Mouse (Mus musculus) neural tube, embryonic 12.5 days (tissue): ENCODE results near the gene Col12a1. TPM values are rescaled to one million over a fixed set of nuclear protein-coding genes. Genes with fewer than 3 reads are reported as not detected.
A peak's percentile ranks its signal among the peaks of the same experiment; 100 is the strongest.

Experiments
- ATAC-seq: fragments of 200-750 bp; cut with Nextera tagmentation; 2 replicates; pipeline ENCODE4 v1.8.0; 2017; ENCODE audit warnings: low read depth, mild to moderate bottlenecking, moderate TSS enrichment, moderate library complexity; ENCODE audit not compliant: low FRiP score
- H3K27ac ChIP-seq: fragments of 300-500 bp; sonication (generic); 2 replicates; pipeline ENCODE4 v1.5.1; 2016
- H3K27me3 ChIP-seq: fragments of 300-500 bp; sonication (generic); replicated peaks from 2 replicates; pipeline ENCODE4 v1.6.1; 2016; ENCODE audit warnings: mild to moderate bottlenecking
- H3K36me3 ChIP-seq: fragments of 300-500 bp; sonication (generic); 2 replicates; pipeline ENCODE4 v1.6.1; 2016; ENCODE audit warnings: mild to moderate bottlenecking
- H3K4me1 ChIP-seq: fragments of 300-500 bp; sonication (generic); 2 replicates; pipeline ENCODE4 v1.6.1; 2016
- H3K4me2 ChIP-seq: fragments of 300-500 bp; sonication (generic); replicated peaks from 2 replicates; pipeline ENCODE4 v1.6.1; 2016; ENCODE audit warnings: mild to moderate bottlenecking
- H3K4me3 ChIP-seq: fragments of 300-500 bp; sonication (generic); 2 replicates; pipeline ENCODE4 v1.5.1; 2016
- H3K9ac ChIP-seq: fragments of 300-500 bp; sonication (generic); 2 replicates; pipeline ENCODE4 v1.6.1; 2016; ENCODE audit warnings: mild to moderate bottlenecking
- H3K9me3 ChIP-seq: fragments of 300-500 bp; sonication (generic); 2 replicates; pipeline ENCODE4 v1.6.1; 2016; ENCODE audit warnings: mild to moderate bottlenecking
- WGBS: fragments of 180-500 bp; shearing (Covaris S2); methylation state at CpG from one replicate; pipeline ENCODE4 v1.1.7; 2016; 5-methylcytosine and 5-hydroxymethylcytosine counted together
- polyA plus RNA-seq: library from polyadenylated mRNA; unstranded; fragments of >200 nt; fragmentation: Nextera tagmentation; extraction: Ambion mirVana; gene quantifications from 2 replicates; pipeline ENCODE4 v1.2.1, GENCODE M21; 2016

Col12a1 gene
- polyA plus RNA-seq: 19.2 and 19.9 TPM in 2 replicates

GRCm38 (mm10) chr9:79718481-79719370 lies at the start of gene Col12a1:
Col12a1 (minus strand) TSS chr9:79718831.
- peaks cover 37% of the 10 kb centered on the region for H3K4me1 ChIP-seq
- peaks cover 28% of the 10 kb centered on the region for H3K27me3 ChIP-seq
- H3K9me3 ChIP-seq: no peaks in the 10 kb centered on the region
- peak within 1 kb of the TSS; percentile 54 for H3K4me3 ChIP-seq
- H3K4me2 ChIP-seq: peak within 1 kb of the TSS; percentile 97
- H3K27ac ChIP-seq: no peak within 1 kb of the TSS
- peak; percentile 63 for ATAC-seq
- H3K9ac ChIP-seq: peak within 1 kb of the TSS; percentile 69
- WGBS: under 1% methylated on average over 64 of the region's 64 CpGs
- H3K36me3 ChIP-seq: no peaks in the 10 kb centered on the region

DNA sequence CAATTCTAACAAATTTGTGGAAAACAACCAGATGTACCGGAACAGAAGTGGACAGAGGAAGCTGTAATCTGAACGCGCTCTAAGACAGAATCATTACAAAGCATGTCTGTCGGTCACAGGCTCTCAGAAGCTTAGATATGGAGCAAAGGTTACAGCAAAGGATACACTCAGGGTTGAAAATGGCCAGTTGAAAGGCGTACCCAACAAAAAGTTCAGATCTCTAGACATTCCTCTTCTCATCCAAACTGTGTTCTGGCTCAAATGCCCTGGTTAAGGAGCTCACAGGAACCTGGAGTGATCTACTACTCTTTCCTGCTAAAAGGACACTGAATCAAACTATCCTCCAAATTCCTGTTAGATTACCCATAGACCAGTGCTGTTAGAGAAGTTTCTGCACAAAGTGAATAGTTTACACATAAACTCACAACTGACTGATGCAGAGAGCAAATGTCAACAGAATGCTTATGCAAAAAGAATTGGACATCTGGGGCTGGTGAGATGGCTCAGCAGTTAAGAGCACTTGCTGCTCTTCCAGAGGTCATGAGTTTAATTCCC lies 48.4 kb upstream of the Col12a1 start:
- H3K4me2 ChIP-seq: no peak overlapping the region
- H3K4me1 ChIP-seq: no peaks in the 10 kb centered on the region
- WGBS: 92% methylated on average over 5 of the region's 5 CpGs
- no peak overlapping the region for H3K9ac ChIP-seq
- no peak for ATAC-seq
- no peak overlapping the region for H3K27ac ChIP-seq
- H3K9me3 ChIP-seq: no peaks in the 10 kb centered on the region
- H3K36me3 ChIP-seq: no peaks in the 10 kb centered on the region
- no peaks in the 10 kb centered on the region for H3K27me3 ChIP-seq
- H3K4me3 ChIP-seq: no peak overlapping the region

DNA sequence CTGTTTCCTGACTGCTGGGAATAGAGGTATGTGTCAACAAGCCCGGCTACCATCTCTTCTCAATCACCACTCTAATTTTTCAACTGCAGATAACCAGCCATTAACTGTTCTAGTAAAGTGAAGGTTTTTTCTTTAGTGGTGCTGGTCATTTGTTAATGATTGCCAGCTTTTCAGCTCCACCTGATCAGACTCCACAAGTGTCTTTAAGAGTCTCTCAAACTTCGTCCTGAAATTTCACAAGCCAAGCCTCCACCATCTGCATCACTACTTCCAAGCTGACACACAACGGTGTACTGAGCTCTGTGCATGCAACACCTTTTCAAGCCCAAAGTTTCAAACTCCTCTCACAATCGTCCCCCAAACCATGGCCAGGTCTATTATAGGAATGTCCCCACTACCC lies 46.7 kb upstream of the Col12a1 start:
- no peak overlapping the region for H3K9ac ChIP-seq

GRCm38 (mm10) chr9:79762519-79762918 lies 43.9 kb upstream of the Col12a1 start:
- 84% methylated on average over 6 of the region's 6 CpGs for WGBS
- H3K9me3 ChIP-seq: no peaks in the 10 kb centered on the region
- H3K4me1 ChIP-seq: peaks cover 5% of the 10 kb centered on the region; the same call in 1 of the 2 replicates
- 0 out of 2 replicates have a peak, but pooled peaks cover 3% of the 10 kb centered on the region for H3K36me3 ChIP-seq
- H3K4me2 ChIP-seq: no peak overlapping the region
- no peak overlapping the region for H3K9ac ChIP-seq
- no peak overlapping the region for H3K27ac ChIP-seq
- no peak overlapping the region for H3K4me3 ChIP-seq
- ATAC-seq: no peak
- H3K27me3 ChIP-seq: no peaks in the 10 kb centered on the region

More for the DNA sequence above, 46.7 kb upstream of the Col12a1 start:
- Histone ChIP-seq H3K4me1 (no peaks in the 10 kb centered on the region), H3K36me3 (no peaks in the 10 kb centered on the region), H3K27me3 (no peaks in the 10 kb centered on the region), H3K4me3 (no peak overlapping the region), H3K4me2 (no peak overlapping the region), H3K9me3 (no peaks in the 10 kb centered on the region), H3K27ac (no peak overlapping the region)
- 87% methylated on average over 4 of the region's 4 CpGs for WGBS
- ATAC-seq: no peak

DNA sequence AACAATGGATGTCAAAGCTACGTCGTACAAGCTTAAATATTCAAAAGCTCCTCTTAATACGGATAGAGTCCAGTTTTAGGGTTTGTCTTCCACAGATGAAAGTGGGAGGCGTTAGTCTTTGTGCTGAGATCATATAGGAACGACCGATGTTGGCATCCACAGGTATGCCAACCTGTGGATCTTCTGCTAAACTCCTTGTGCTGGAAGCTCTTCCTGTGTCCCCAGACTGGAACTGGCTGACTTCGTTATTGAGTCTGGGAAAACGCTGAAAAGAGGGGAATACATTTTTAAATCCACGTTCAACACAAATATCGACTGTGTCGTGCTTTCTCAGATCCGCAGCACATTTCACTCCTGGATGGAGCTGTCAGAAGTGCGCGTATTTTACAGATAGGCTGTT lies 41.4 kb upstream of the Col12a1 start:
- H3K27me3 ChIP-seq: no peaks in the 10 kb centered on the region
- H3K9me3 ChIP-seq: no peaks in the 10 kb centered on the region
- peak overlapping the region; percentile 72 for H3K4me2 ChIP-seq
- peaks cover 5% of the 10 kb centered on the region; the same call in 1 of the 2 replicates for H3K4me1 ChIP-seq
- 0 out of 2 replicates have a peak overlapping the region, but pooled peaks have one; percentile 23 for H3K27ac ChIP-seq
- peak overlapping the region; percentile 54 for H3K9ac ChIP-seq
- peak overlapping the region; percentile 74 for H3K4me3 ChIP-seq
- peak; percentile 42; the same call in 1 of the 2 replicates for ATAC-seq
- 11% methylated on average over 14 of the region's 14 CpGs for WGBS
- peaks cover 13% of the 10 kb centered on the region for H3K36me3 ChIP-seq

- WGBS: under 1% methylated on average over 49 of the region's 49 CpGs
- ATAC-seq: peak; percentile 100
- peak within 1 kb of the TSS; percentile 74 for H3K4me3 ChIP-seq
These were observed 40.9 kb upstream of the Col12a1 start, which contains the start of gene Cox7a2 for GRCm38 (mm10) chr9:79759385-79760005. Cox7a2 (minus strand) TSS chr9:79759878.

GRCm38 (mm10) chr9:79755311-79755710 lies 36.7 kb upstream of the Col12a1 start:
- no peak overlapping the region for H3K9ac ChIP-seq
- no peaks in the 10 kb centered on the region for H3K27me3 ChIP-seq
- WGBS: 94% methylated on average over 4 of the region's 4 CpGs
- no peak overlapping the region for H3K27ac ChIP-seq
- ATAC-seq: no peak
- no peak overlapping the region for H3K4me2 ChIP-seq
- H3K9me3 ChIP-seq: no peaks in the 10 kb centered on the region
- H3K36me3 ChIP-seq: peaks cover 39% of the 10 kb centered on the region
- peaks cover 5% of the 10 kb centered on the region; the same call in 1 of the 2 replicates for H3K4me1 ChIP-seq
- H3K4me3 ChIP-seq: no peak overlapping the region

More at GRCm38 (mm10) chr9:79759385-79760005, 40.9 kb upstream of the Col12a1 start, which contains the start of gene Cox7a2:
- Histone ChIP-seq H3K36me3 (peaks cover 16% of the 10 kb centered on the region), H3K9me3 (no peaks in the 10 kb centered on the region), H3K27ac (peak within 1 kb of the TSS; percentile 62; the same call in 1 of the 2 replicates), H3K4me2 (peak within 1 kb of the TSS; percentile 72), H3K4me1 (peaks cover 5% of the 10 kb centered on the region; the same call in 1 of the 2 replicates), H3K27me3 (no peaks in the 10 kb centered on the region), H3K9ac (peak within 1 kb of the TSS; percentile 74)

DNA sequence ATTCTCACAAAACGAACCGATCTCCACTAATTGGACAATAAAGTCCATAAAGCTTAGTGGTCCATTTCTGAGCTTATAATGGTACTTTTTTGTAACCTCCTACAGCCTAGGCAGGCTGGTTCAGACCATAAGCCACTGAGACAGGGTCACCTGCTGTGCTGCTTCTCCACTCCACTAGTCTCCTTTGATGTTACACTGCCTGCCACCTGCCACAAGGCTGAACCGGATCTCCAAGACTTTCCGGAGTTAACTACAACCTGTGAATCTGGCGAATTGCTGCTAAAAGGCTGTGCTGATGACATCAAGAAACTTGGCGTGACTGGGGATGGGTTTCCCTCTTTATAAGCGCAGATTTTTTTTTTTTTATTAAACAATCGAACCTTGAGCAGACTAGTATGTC lies 33.2 kb upstream of the Col12a1 start:
- 69% methylated on average over 8 of the region's 8 CpGs for WGBS
- H3K4me3 ChIP-seq: no peak overlapping the region
- peaks cover 36% of the 10 kb centered on the region for H3K36me3 ChIP-seq
- no peaks in the 10 kb centered on the region for H3K4me1 ChIP-seq
- H3K27ac ChIP-seq: no peak overlapping the region
- H3K27me3 ChIP-seq: no peaks in the 10 kb centered on the region
- no peak for ATAC-seq
- H3K9me3 ChIP-seq: no peaks in the 10 kb centered on the region
- no peak overlapping the region for H3K9ac ChIP-seq
- no peak overlapping the region for H3K4me2 ChIP-seq

DNA sequence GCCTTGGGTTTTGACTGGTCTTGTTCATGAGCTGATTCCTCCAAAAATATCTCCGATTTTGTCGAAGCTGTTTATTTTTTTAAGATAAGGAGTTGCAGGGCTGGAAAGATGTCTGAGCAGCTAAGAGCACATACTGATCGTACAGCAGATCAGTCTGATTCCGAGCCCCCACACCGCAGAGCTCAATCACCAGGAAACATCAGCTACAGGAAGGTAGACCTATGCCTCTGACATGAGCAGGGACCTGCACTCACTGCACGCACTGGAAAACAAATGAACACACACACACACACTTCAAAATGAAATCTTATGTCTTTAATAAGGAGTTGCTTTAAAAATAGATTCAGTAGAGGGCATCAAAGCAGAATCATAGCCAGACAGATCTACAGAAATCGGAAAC lies 32.1 kb upstream of the Col12a1 start:
- Histone ChIP-seq H3K36me3 (peaks cover 32% of the 10 kb centered on the region), H3K4me2 (no peak overlapping the region), H3K27me3 (no peaks in the 10 kb centered on the region), H3K9me3 (no peaks in the 10 kb centered on the region), H3K9ac (no peak overlapping the region), H3K4me1 (no peaks in the 10 kb centered on the region), H3K4me3 (no peak overlapping the region), H3K27ac (no peak overlapping the region)
- 93% methylated on average over 7 of the region's 7 CpGs for WGBS
- ATAC-seq: no peak

DNA sequence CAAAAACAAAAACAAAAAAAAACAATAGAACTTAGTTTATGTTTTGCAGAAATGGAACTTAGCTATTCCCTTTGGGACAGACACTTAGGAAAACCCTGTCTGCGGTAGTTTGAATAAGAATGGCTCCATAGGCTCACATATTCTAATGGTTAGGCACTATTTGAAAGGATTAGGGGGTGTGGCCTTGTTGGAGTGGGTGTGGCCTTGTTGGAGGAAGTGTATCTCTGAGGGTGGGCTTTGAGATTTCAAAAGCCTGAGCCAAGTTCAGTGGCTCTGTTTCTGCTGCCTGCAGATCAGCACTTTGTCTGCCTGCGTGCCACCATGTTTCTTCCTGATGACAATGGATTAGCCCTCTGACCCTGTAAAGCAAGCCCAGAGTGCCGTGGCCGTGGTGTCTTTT lies 26.4 kb upstream of the Col12a1 start:
- no peaks in the 10 kb centered on the region for H3K4me1 ChIP-seq
- H3K9ac ChIP-seq: no peak overlapping the region
- 65% methylated on average over 4 of the region's 4 CpGs for WGBS
- no peak overlapping the region for H3K4me2 ChIP-seq
- H3K9me3 ChIP-seq: no peaks in the 10 kb centered on the region
- no peaks in the 10 kb centered on the region for H3K36me3 ChIP-seq
- no peaks in the 10 kb centered on the region for H3K27me3 ChIP-seq
- no peak for ATAC-seq
- H3K4me3 ChIP-seq: no peak overlapping the region
- no peak overlapping the region for H3K27ac ChIP-seq

- ATAC-seq: no peak
- H3K4me1 ChIP-seq: no peaks in the 10 kb centered on the region
- WGBS: 80% methylated on average over 6 of the region's 6 CpGs
These were observed 17.0 kb upstream of the Col12a1 start for GRCm38 (mm10) chr9:79735608-79736007.

DNA sequence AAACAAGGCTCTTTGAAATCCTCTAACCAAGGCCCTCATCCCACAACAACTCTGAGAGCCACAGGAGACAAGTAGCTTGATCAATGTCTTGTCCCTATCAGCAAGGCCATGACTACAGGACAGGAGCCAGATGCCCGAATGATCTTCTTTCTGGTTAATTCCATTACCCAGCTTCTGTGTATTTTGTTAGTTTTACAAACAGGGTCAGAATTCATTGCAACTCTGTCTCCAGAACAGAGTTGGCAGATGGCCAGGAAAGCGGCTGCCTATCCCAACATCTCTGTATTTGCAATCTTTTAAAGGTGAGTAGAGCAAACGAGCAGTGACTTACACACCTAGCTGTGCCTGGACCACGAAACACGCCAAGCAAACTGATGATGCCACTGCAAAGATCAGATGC lies 11.7 kb upstream of the Col12a1 start:
- Histone ChIP-seq H3K9ac (no peak overlapping the region), H3K36me3 (no peaks in the 10 kb centered on the region), H3K4me3 (no peak overlapping the region), H3K4me2 (no peak overlapping the region), H3K27me3 (no peaks in the 10 kb centered on the region), H3K9me3 (no peaks in the 10 kb centered on the region), H3K4me1 (no peaks in the 10 kb centered on the region), H3K27ac (no peak overlapping the region)
- ATAC-seq: no peak
- 94% methylated on average over 5 of the region's 5 CpGs for WGBS

More at GRCm38 (mm10) chr9:79735608-79736007, 17.0 kb upstream of the Col12a1 start:
- Histone ChIP-seq H3K4me2 (no peak overlapping the region), H3K36me3 (no peaks in the 10 kb centered on the region), H3K4me3 (no peak overlapping the region), H3K9ac (no peak overlapping the region), H3K27me3 (no peaks in the 10 kb centered on the region), H3K27ac (no peak overlapping the region), H3K9me3 (no peaks in the 10 kb centered on the region)
